Mouse (Mus musculus): ENCODE measurements around the gene Rpl3.

The Rpl3 gene

GRCm38 (mm10) chr15:80088637-80089036 lies 3.0 kb downstream of the Rpl3 start:
- DNase-seq (ENCODE audit: low read depth, low spot score): peak; percentile 90

GRCm38 (mm10) chr15:80087406-80088012 lies 4.2 kb downstream of the Rpl3 start:
- DNase-seq (ENCODE audit: low read depth, low spot score): no peak

GRCm38 (mm10) chr15:80083740-80084139 lies 7.9 kb downstream of the Rpl3 start:
- DNase-seq (ENCODE audit: low read depth, low spot score): no peak

- DNase-seq (ENCODE audit: low read depth, low spot score): peak; percentile 99
These were observed 8.4 kb downstream of the Rpl3 start for GRCm38 (mm10) chr15:80083276-80083731.

GRCm38 (mm10) chr15:80082661-80083275 lies 8.9 kb downstream of the Rpl3 start:
- DNase-seq (ENCODE audit: low read depth, low spot score): no peak

- no peak for DNase-seq (ENCODE audit: low read depth, low spot score)
These were observed 9.7 kb downstream of the Rpl3 start for GRCm38 (mm10) chr15:80081801-80082546.

GRCm38 (mm10) chr15:80080711-80081615 lies 10.7 kb downstream of the Rpl3 start:
- peak; percentile 52 for DNase-seq (ENCODE audit: low read depth, low spot score)

- no peak for DNase-seq (ENCODE audit: low read depth, low spot score)
These were observed 11.7 kb downstream of the Rpl3 start for GRCm38 (mm10) chr15:80079954-80080353.

GRCm38 (mm10) chr15:80079129-80079668 lies 12.5 kb downstream of the Rpl3 start:
- no peak for DNase-seq (ENCODE audit: low read depth, low spot score)

- no peak for DNase-seq (ENCODE audit: low read depth, low spot score)
These were observed 13.4 kb downstream of the Rpl3 start for GRCm38 (mm10) chr15:80078058-80078814.

- DNase-seq (ENCODE audit: low read depth, low spot score): peak; percentile 71
These were observed 15.1 kb downstream of the Rpl3 start for GRCm38 (mm10) chr15:80076338-80077136.

GRCm38 (mm10) chr15:80075733-80076337 lies 15.8 kb downstream of the Rpl3 start:
- DNase-seq (ENCODE audit: low read depth, low spot score): peak; percentile 48

GRCm38 (mm10) chr15:80075374-80075694 lies 16.3 kb downstream of the Rpl3 start:
- DNase-seq (ENCODE audit: low read depth, low spot score): no peak

GRCm38 (mm10) chr15:80074663-80075373 lies 16.9 kb downstream of the Rpl3 start:
- DNase-seq (ENCODE audit: low read depth, low spot score): no peak

GRCm38 (mm10) chr15:80073256-80073621 lies 18.4 kb downstream of the Rpl3 start:
- no peak for DNase-seq (ENCODE audit: low read depth, low spot score)

- no peak for DNase-seq (ENCODE audit: low read depth, low spot score)
These were observed 19.0 kb downstream of the Rpl3 start for GRCm38 (mm10) chr15:80072579-80073255.

- no peak for DNase-seq (ENCODE audit: low read depth, low spot score)
These were observed 19.7 kb downstream of the Rpl3 start for GRCm38 (mm10) chr15:80071951-80072437.

- DNase-seq (ENCODE audit: low read depth, low spot score): no peak
These were observed 21.5 kb downstream of the Rpl3 start for GRCm38 (mm10) chr15:80070095-80070644.

All from A20 (cell line).